Mouse (Mus musculus) MEL-GATA-1-ER (cell line): ENCODE data around the gene Taf1b.
A peak's percentile ranks its signal among the peaks of the same experiment; 100 is the strongest.

Source experiments
- DNase-seq: peaks from one replicate; pipeline ENCODE4 v3.0.0-alpha.2; 2012; ENCODE audit warnings: low read depth; ENCODE audit errors: extremely low read depth

Gene Taf1b

DNA sequence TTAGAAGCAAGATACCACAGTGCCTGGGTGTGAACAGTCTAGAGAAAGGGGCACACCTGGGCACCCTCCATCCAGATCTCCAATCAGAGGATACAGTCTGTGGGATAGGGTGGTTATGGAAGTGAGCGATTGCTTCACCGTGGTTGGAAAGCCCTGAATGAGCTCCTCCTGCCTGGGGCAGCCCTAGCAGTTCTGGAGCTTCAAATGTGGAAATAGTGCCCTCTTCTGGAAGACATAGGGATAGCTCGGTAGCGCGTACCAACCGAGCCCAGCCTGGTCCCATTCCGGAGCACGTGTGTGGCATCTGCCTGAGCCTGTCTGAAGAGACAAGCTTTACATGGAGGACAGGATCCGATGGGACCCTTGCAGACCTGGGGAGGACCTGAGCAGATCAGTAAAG lies 102.6 kb downstream of the Taf1b start:
- peak; percentile 43 for DNase-seq

- peak; percentile 27 for DNase-seq
Observed at GRCm38 (mm10) chr12:24603266-24603665, 105.1 kb downstream of the Taf1b start.

GRCm38 (mm10) chr12:24606166-24606565 lies 108.0 kb downstream of the Taf1b start:
- DNase-seq: no peak
